Mouse (Mus musculus): Measurements from ENCODE around the gene Sel1l2. TPM values are rescaled to one million over a fixed set of nuclear protein-coding genes. Genes with fewer than 3 reads are reported as not detected.

Sel1l2 gene
- not detected for polyA plus RNA-seq (2014; fragmentation: Illumina TruSeq; extraction: RNeasy Lipid Tissue Mini Kit (QIAGEN cat#74804); ENCODE audit: low read depth, low replicate concordance)

GRCm38 (mm10) chr2:140389525-140389924 is at the start of gene Sel1l2:
Gene Sel1l2, minus strand, starts transcription at chr2:140389706.

GRCm38 (mm10) chr2:140395179-140395578 is 5.7 kb upstream of the Sel1l2 start, which contains the start of gene Macrod2:
Gene Macrod2, plus strand, starts transcription at chr2:140395309.

Other genes with a start within 250 kb of the Sel1l2 start
- not detected for gene Gm17374, start 237.7 kb downstream of the Sel1l2 start, polyA plus RNA-seq (2014; fragmentation: Illumina TruSeq; extraction: RNeasy Lipid Tissue Mini Kit (QIAGEN cat#74804); ENCODE audit: low read depth, low replicate concordance)
- 13.0 TPM for gene Esf1, start 219.1 kb downstream of the Sel1l2 start, polyA plus RNA-seq (2014; fragmentation: Illumina TruSeq; extraction: RNeasy Lipid Tissue Mini Kit (QIAGEN cat#74804); ENCODE audit: low read depth, low replicate concordance)
- gene Ndufaf5, start 219.1 kb downstream of the Sel1l2 start, polyA plus RNA-seq (2014; fragmentation: Illumina TruSeq; extraction: RNeasy Lipid Tissue Mini Kit (QIAGEN cat#74804); ENCODE audit: low read depth, low replicate concordance), result 35.4 TPM
- gene Macrod2, start 5.6 kb upstream of the Sel1l2 start, polyA plus RNA-seq (2014; fragmentation: Illumina TruSeq; extraction: RNeasy Lipid Tissue Mini Kit (QIAGEN cat#74804); ENCODE audit: low read depth, low replicate concordance), result 12.1 TPM